Comparison of ENCODE assay signal across 9 mouse cellular contexts in the genomic region with DNA sequence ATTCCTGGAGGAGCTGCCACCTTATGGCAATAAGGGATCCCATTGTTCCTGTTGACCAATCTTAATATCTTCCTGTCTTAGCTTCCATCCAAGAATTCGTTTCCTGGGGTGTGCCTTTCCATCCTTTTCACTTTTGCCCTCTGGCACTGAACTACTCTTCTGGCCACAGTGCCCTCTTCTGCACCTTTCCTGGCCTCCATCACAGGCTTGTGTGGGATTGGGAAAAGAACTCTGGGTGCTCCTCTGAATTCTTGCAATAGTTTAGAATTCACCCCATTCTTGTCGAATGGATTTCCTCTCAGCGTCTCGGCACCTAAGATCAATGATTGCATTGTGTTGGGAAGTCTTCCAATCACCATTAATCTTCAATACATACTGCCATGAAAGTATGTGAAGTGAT. TPM values are rescaled to one million over a fixed set of nuclear protein-coding genes. Genes with fewer than 3 reads are reported as not detected.
DNase-seq lines count a peak whose midpoint lies in the region; ATAC-seq lines count a peak whose summit lies in the region.
"Had no signal": no experiment of that assay in that cellular context is flagged by ENCODE, and none has a peak within 500 bp of the region (broad histone marks: within the 10 kb centered on the region; RNA-seq: fewer than 3 reads in every experiment).

No protein-coding gene starts in this region.

- 0 out of 2 replicates have a peak, but pooled peaks cover 2% of the 10 kb centered on the region for H3K27me3 ChIP-seq in heart, embryonic 16.5 days (ENCODE audit: control insufficient read depth, insufficient read depth, low read length)
- no peaks in the 10 kb centered on the region for H3K27me3 ChIP-seq in embryonic facial prominence, embryonic 12.5 days
- H3K27me3 ChIP-seq in intestine, embryonic 14.5 days (replicated peaks; ENCODE audit: control insufficient read depth, insufficient read depth, low read length), result no peaks in the 10 kb centered on the region
- H3K27me3 ChIP-seq in midbrain, embryonic 15.5 days (replicated peaks), result no peaks in the 10 kb centered on the region

- H3K4me3 ChIP-seq in heart, embryonic 16.5 days (ENCODE audit: low read length), result peak overlapping the region; percentile 85
- peak overlapping the region; percentile 77; the same call in 1 of the 2 replicates for H3K4me3 ChIP-seq in embryonic facial prominence, embryonic 12.5 days
- H3K4me3 ChIP-seq in intestine, embryonic 14.5 days (ENCODE audit: low read depth, low read length), result peak overlapping the region; percentile 83; the same call in 1 of the 2 replicates
- peak overlapping the region; percentile 62 for H3K4me3 ChIP-seq in midbrain, embryonic 15.5 days

- peak overlapping the region; percentile 85 for H3K4me2 ChIP-seq in heart, embryonic 16.5 days (ENCODE audit: low read depth, low read length)
- peak overlapping the region; percentile 71 for H3K4me2 ChIP-seq in embryonic facial prominence, embryonic 12.5 days (replicated peaks)
- H3K4me2 ChIP-seq in intestine, embryonic 14.5 days (ENCODE audit: low read length), result peak overlapping the region; percentile 82
- peak overlapping the region; percentile 79 for H3K4me2 ChIP-seq in midbrain, embryonic 15.5 days

- H3K27ac ChIP-seq in heart, embryonic 16.5 days (ENCODE audit: low read length), result no peak overlapping the region
- no peak overlapping the region for H3K27ac ChIP-seq in embryonic facial prominence, embryonic 12.5 days
- H3K27ac ChIP-seq in intestine, embryonic 14.5 days (ENCODE audit: low read depth), result peak overlapping the region; percentile 85; the same call in 1 of the 2 replicates
- peak overlapping the region; percentile 90 for H3K27ac ChIP-seq in midbrain, embryonic 15.5 days

- WGBS in heart, embryonic 16.5 days, result 47% methylated on average over 4 of the region's 4 CpGs
- WGBS in embryonic facial prominence, embryonic 12.5 days, result 27% methylated on average over 4 of the region's 4 CpGs
- WGBS in intestine, embryonic 14.5 days, result 36% methylated on average over 4 of the region's 4 CpGs
- 48% methylated on average over 4 of the region's 4 CpGs for WGBS in midbrain, embryonic 15.5 days

- intact Hi-C loops in heart, postnatal 10 days (cut with DNase I), result loop anchor here (5.0 kb wide), 1 partner anchor 51 kb away; a partner anchor contains a TSS

- no peaks in the 10 kb centered on the region for H3K36me3 ChIP-seq in heart, embryonic 16.5 days (ENCODE audit: control insufficient read depth, insufficient read depth)
- no peaks in the 10 kb centered on the region for H3K36me3 ChIP-seq in embryonic facial prominence, embryonic 12.5 days
- no peaks in the 10 kb centered on the region for H3K36me3 ChIP-seq in intestine, embryonic 14.5 days (ENCODE audit: control insufficient read depth, insufficient read depth, low read length)
- no peaks in the 10 kb centered on the region for H3K36me3 ChIP-seq in midbrain, embryonic 15.5 days (replicated peaks)

- no peak for ATAC-seq in heart, embryonic 16.5 days (replicated peaks; ENCODE audit: extremely low read depth, insufficient read depth, low FRiP score)
- no peak for ATAC-seq in embryonic facial prominence, embryonic 12.5 days (ENCODE audit: insufficient number of reproducible peaks, insufficient read depth, low FRiP score, low TSS enrichment)
- no peak for ATAC-seq in intestine, embryonic 14.5 days (replicated peaks; ENCODE audit: low FRiP score, low TSS enrichment, low read depth)
- no peak for ATAC-seq in midbrain, embryonic 15.5 days (replicated peaks)
- no peak for ATAC-seq in CD4-positive, CD25-positive, alpha-beta regulatory T cell, adult 4 months

- DNase-seq in heart, postnatal 10 days, result no peak
- no peak for DNase-seq in intestine, embryonic 14.5 days (ENCODE audit: low spot score)
- DNase-seq in embryo, embryonic 10.5 days (ENCODE audit: low spot score), result no peak
- no peak for DNase-seq in right cerebral cortex, postnatal 25 days

- peaks cover 13% of the 10 kb centered on the region for H3K4me1 ChIP-seq in heart, embryonic 16.5 days (ENCODE audit: control insufficient read depth, insufficient read depth, low read length)
- H3K4me1 ChIP-seq in embryonic facial prominence, embryonic 12.5 days, result 0 out of 2 replicates have a peak, but pooled peaks cover 14% of the 10 kb centered on the region
- H3K4me1 ChIP-seq in intestine, embryonic 14.5 days (replicated peaks; ENCODE audit: control insufficient read depth, insufficient read depth, low read length), result peaks cover 7% of the 10 kb centered on the region; the same call in 1 of the 2 replicates
- peaks cover 29% of the 10 kb centered on the region for H3K4me1 ChIP-seq in midbrain, embryonic 15.5 days

- H3K9ac ChIP-seq in heart, embryonic 16.5 days (ENCODE audit: low read length), result no peak overlapping the region
- H3K9ac ChIP-seq in embryonic facial prominence, embryonic 12.5 days, result 0 out of 2 replicates have a peak overlapping the region, but pooled peaks have one; percentile 79
- 0 out of 2 replicates have a peak overlapping the region, but pooled peaks have one; percentile 71 for H3K9ac ChIP-seq in intestine, embryonic 14.5 days (ENCODE audit: low read length)
- H3K9ac ChIP-seq in midbrain, embryonic 15.5 days, result peak overlapping the region; percentile 80; the same call in 1 of the 2 replicates

- no peaks in the 10 kb centered on the region for H3K9me3 ChIP-seq in heart, embryonic 16.5 days (replicated peaks; ENCODE audit: control insufficient read depth, low read length)
- H3K9me3 ChIP-seq in embryonic facial prominence, embryonic 12.5 days, result no peaks in the 10 kb centered on the region
- H3K9me3 ChIP-seq in intestine, embryonic 14.5 days (ENCODE audit: control insufficient read depth, low read length), result no peaks in the 10 kb centered on the region
- no peaks in the 10 kb centered on the region for H3K9me3 ChIP-seq in midbrain, embryonic 15.5 days

RNA-seq across cellular contexts. Expression of a gene that starts 11.3 kb away (rescaled TPM):
- polyA plus RNA-seq in heart, embryonic 16.5 days (2015; fragmentation: Nextera tagmentation; extraction: Ambion mirVana), result not detected in 2 replicates
- total RNA-seq in heart, postnatal 10 days (2021), result not detected
- polyA plus RNA-seq in embryonic facial prominence, embryonic 12.5 days (2016; fragmentation: Nextera tagmentation; extraction: Ambion mirVana), result not detected in 2 replicates
- polyA plus RNA-seq in intestine, embryonic 14.5 days (2014; fragmentation: Nextera tagmentation; extraction: Ambion mirVana), result 0.15 TPM in 2 replicates
- polyA plus RNA-seq in midbrain, embryonic 15.5 days (2015; fragmentation: Nextera tagmentation; extraction: Ambion mirVana), result 0.14 and 0.31 TPM in 2 replicates
- polyA plus RNA-seq in CD4-positive, CD25-positive, alpha-beta regulatory T cell, adult 4 months (2017; shearing (Covaris generic)), result not detected
- total RNA-seq: layer of hippocampus, postnatal 10 days had no signal

RNA-seq across cellular contexts. Expression of a gene that starts 49.1 kb away (rescaled TPM):
- 5.1 and 6.8 TPM in 2 replicates for polyA plus RNA-seq in heart, embryonic 16.5 days (2015; fragmentation: Nextera tagmentation; extraction: Ambion mirVana)
- total RNA-seq in heart, postnatal 10 days (2021), result 10 to 100 TPM; 15.6 to 16.6 TPM
- 24.8 and 26.4 TPM in 2 replicates for polyA plus RNA-seq in embryonic facial prominence, embryonic 12.5 days (2016; fragmentation: Nextera tagmentation; extraction: Ambion mirVana)
- polyA plus RNA-seq in intestine, embryonic 14.5 days (2014; fragmentation: Nextera tagmentation; extraction: Ambion mirVana), result 23.6 and 25.8 TPM in 2 replicates
- polyA plus RNA-seq in midbrain, embryonic 15.5 days (2015; fragmentation: Nextera tagmentation; extraction: Ambion mirVana), result 28.8 and 32.6 TPM in 2 replicates
- polyA plus RNA-seq in CD4-positive, CD25-positive, alpha-beta regulatory T cell, adult 4 months (2017; shearing (Covaris generic)), result 1 to 10 TPM; 4.8 to 5.4 TPM

RNA-seq across cellular contexts. Expression of a gene that starts 49.2 kb away (rescaled TPM):
- polyA plus RNA-seq in heart, embryonic 16.5 days (2015; fragmentation: Nextera tagmentation; extraction: Ambion mirVana), result 17.3 and 20.7 TPM in 2 replicates
- 1 to 10 TPM; 8.4 to 8.8 TPM for total RNA-seq in heart, postnatal 10 days (2021)
- polyA plus RNA-seq in embryonic facial prominence, embryonic 12.5 days (2016; fragmentation: Nextera tagmentation; extraction: Ambion mirVana), result 42.8 and 43.2 TPM in 2 replicates
- 31.8 and 35.3 TPM in 2 replicates for polyA plus RNA-seq in intestine, embryonic 14.5 days (2014; fragmentation: Nextera tagmentation; extraction: Ambion mirVana)
- polyA plus RNA-seq in midbrain, embryonic 15.5 days (2015; fragmentation: Nextera tagmentation; extraction: Ambion mirVana), result 30.8 and 33.5 TPM in 2 replicates
- 10 to 100 TPM; 10.5 to 13.8 TPM for polyA plus RNA-seq in CD4-positive, CD25-positive, alpha-beta regulatory T cell, adult 4 months (2017; shearing (Covaris generic))

Comparison
In these comparisons a context has a peak if more than half of its experiments do, and no peak if none do; other contexts are left out.
1. H3K27ac ChIP-seq: peak in intestine, embryonic 14.5 days (single experiment) and midbrain, embryonic 15.5 days (single experiment); none in heart, embryonic 16.5 days (single experiment) and embryonic facial prominence, embryonic 12.5 days (single experiment).
2. Peak in every context shown above with its lines, with median percentiles within 50 percentile points of each other: H3K4me2 ChIP-seq and H3K4me3 ChIP-seq.